Comparison of ENCODE assay signal across 15 mouse cellular contexts in genomic region chr10:39674106-39674505, GRCm38 (mm10). TPM values are rescaled to one million over a fixed set of nuclear protein-coding genes. Genes with fewer than 3 reads are reported as not detected.
DNase-seq lines count a peak whose midpoint lies in the region; ATAC-seq and TF ChIP-seq lines count a peak whose summit lies in the region.
"Had no signal": no experiment of that assay in that cellular context is flagged by ENCODE, and none has a peak within 500 bp of the region (broad histone marks: within the 10 kb centered on the region; RNA-seq: fewer than 3 reads in every experiment).

No protein-coding gene starts in this region.

- H3K36me3 ChIP-seq in embryonic facial prominence, embryonic 10.5 days (replicated peaks): peaks cover 10% of the 10 kb centered on the region; the same call in 1 of the 2 replicates
- H3K36me3 ChIP-seq in limb, embryonic 15.5 days: peaks cover 5% of the 10 kb centered on the region; the same call in 1 of the 2 replicates
- H3K36me3 ChIP-seq in liver, postnatal 0 days (replicated peaks; ENCODE audit: insufficient read depth, low read length): no peaks in the 10 kb centered on the region
- H3K36me3 ChIP-seq: heart, embryonic 15.5 days; liver, embryonic 13.5 days had no signal

- 16% methylated on average over 3 of the region's 3 CpGs for WGBS in embryonic facial prominence, embryonic 10.5 days
- WGBS in limb, embryonic 15.5 days: 32% methylated on average over 3 of the region's 3 CpGs
- 61% methylated on average over 3 of the region's 3 CpGs for WGBS in liver, postnatal 0 days (ENCODE audit: insufficient replicate concordance)

- no peaks in the 10 kb centered on the region for H3K9me3 ChIP-seq in embryonic facial prominence, embryonic 10.5 days
- H3K9me3 ChIP-seq in limb, embryonic 15.5 days: no peaks in the 10 kb centered on the region
- no peaks in the 10 kb centered on the region for H3K9me3 ChIP-seq in liver, postnatal 0 days (ENCODE audit: low read length)
- H3K9me3 ChIP-seq: heart, embryonic 15.5 days; liver, embryonic 13.5 days had no signal

- TF ChIP-seq CTCF in liver, postnatal 0 days (IDR thresholded peaks at IDR 0.05; ENCODE audit: low read depth): no peak

- ATAC-seq in limb, embryonic 15.5 days (ENCODE audit: insufficient number of reproducible peaks, low FRiP score, low TSS enrichment, low read depth): no peak
- ATAC-seq in liver, postnatal 0 days: no peak

- H3K27me3 ChIP-seq in embryonic facial prominence, embryonic 10.5 days (replicated peaks; ENCODE audit: low read depth, poor library complexity, severe bottlenecking): no peaks in the 10 kb centered on the region
- no peaks in the 10 kb centered on the region for H3K27me3 ChIP-seq in limb, embryonic 15.5 days
- no peaks in the 10 kb centered on the region for H3K27me3 ChIP-seq in liver, postnatal 0 days (ENCODE audit: insufficient read depth, low read length)
- H3K27me3 ChIP-seq: heart, embryonic 15.5 days; liver, embryonic 13.5 days had no signal

- no peak overlapping the region for H3K4me3 ChIP-seq in embryonic facial prominence, embryonic 10.5 days
- no peak overlapping the region for H3K4me3 ChIP-seq in limb, embryonic 15.5 days
- no peak overlapping the region for H3K4me3 ChIP-seq in liver, postnatal 0 days (ENCODE audit: low read depth, low read length)
- H3K4me3 ChIP-seq: heart, embryonic 15.5 days; liver, embryonic 13.5 days; myocyte had no signal

- H3K9ac ChIP-seq in limb, embryonic 15.5 days: no peak overlapping the region
- no peak overlapping the region for H3K9ac ChIP-seq in liver, postnatal 0 days (replicated peaks)
- H3K9ac ChIP-seq: heart, embryonic 15.5 days; liver, embryonic 13.5 days had no signal

- H3K4me1 ChIP-seq in embryonic facial prominence, embryonic 10.5 days: peaks cover 48% of the 10 kb centered on the region
- H3K4me1 ChIP-seq in limb, embryonic 15.5 days: peaks cover 8% of the 10 kb centered on the region
- H3K4me1 ChIP-seq in liver, postnatal 0 days (ENCODE audit: insufficient read depth): no peaks in the 10 kb centered on the region
- H3K4me1 ChIP-seq: liver, embryonic 13.5 days had no signal

- DNase-seq in kidney, adult 9 months: peak; percentile 24
- no peak for DNase-seq in kidney, adult 18-20 months
- DNase-seq in R1 (ENCODE audit: low read depth, low spot score): peak; percentile 65
- DNase-seq in embryonic facial prominence, embryonic 10.5 days (ENCODE audit: low spot score): peak; percentile 69
- no peak for DNase-seq in testis, postnatal 14 days (ENCODE audit: low spot score)
- no peak for DNase-seq in liver, postnatal 0 days
- DNase-seq in left cerebral cortex, postnatal 36 days (ENCODE audit: low spot score in 2 of 2): no peak
- DNase-seq: adrenal gland, postnatal 14 days; gastrocnemius, postnatal 14 days; liver, embryonic 13.5 days; thymus, postnatal 4 days had no signal

- no peak overlapping the region for H3K4me2 ChIP-seq in limb, embryonic 15.5 days
- no peak overlapping the region for H3K4me2 ChIP-seq in liver, postnatal 0 days (ENCODE audit: low read depth, low read length)
- H3K4me2 ChIP-seq: heart, embryonic 15.5 days; liver, embryonic 13.5 days had no signal

- TF ChIP-seq EP300 in liver, postnatal 0 days (IDR thresholded peaks at IDR 0.05; ENCODE audit: low read depth): no peak

- intact Hi-C loops in left cerebral cortex, postnatal 36 days (cut with DNase I): no loop called here

- H3K27ac ChIP-seq in embryonic facial prominence, embryonic 10.5 days (replicated peaks): peak overlapping the region; percentile 51; the same call in 1 of the 2 replicates
- peak overlapping the region; percentile 27; the same call in 1 of the 2 replicates for H3K27ac ChIP-seq in limb, embryonic 15.5 days
- no peak overlapping the region for H3K27ac ChIP-seq in liver, postnatal 0 days (ENCODE audit: low read depth)
- H3K27ac ChIP-seq: heart, embryonic 15.5 days; kidney, postnatal 0 days; liver, embryonic 13.5 days had no signal

RNA-seq across cellular contexts. Expression of gene Rev3l, which starts 57.8 kb away (rescaled TPM):
- 12.8 and 14.2 TPM in 2 replicates for polyA plus RNA-seq in embryonic facial prominence, embryonic 10.5 days (2016; fragmentation: Nextera tagmentation; extraction: Ambion mirVana)
- polyA plus RNA-seq in limb, embryonic 15.5 days (2015; fragmentation: Nextera tagmentation; extraction: Ambion mirVana): 14.7 and 16.1 TPM in 2 replicates
- 2.8 and 2.9 TPM in 2 replicates for polyA plus RNA-seq in liver, postnatal 0 days (2015; fragmentation: Nextera tagmentation; extraction: Ambion mirVana)
- 10 to 100 TPM; 22.1 to 29.6 TPM for total RNA-seq in left cerebral cortex, postnatal 36 days (2021)

Comparison
In these comparisons a context has a peak if more than half of its experiments do, and no peak if none do; other contexts are left out.
1. DNase-seq: peak in kidney, adult 9 months (single experiment), R1 (single experiment) and embryonic facial prominence, embryonic 10.5 days (single experiment); none in kidney, adult 18-20 months (single experiment), testis, postnatal 14 days (single experiment), liver, postnatal 0 days (single experiment) and left cerebral cortex, postnatal 36 days (0 of 2).